In the genomic region with DNA sequence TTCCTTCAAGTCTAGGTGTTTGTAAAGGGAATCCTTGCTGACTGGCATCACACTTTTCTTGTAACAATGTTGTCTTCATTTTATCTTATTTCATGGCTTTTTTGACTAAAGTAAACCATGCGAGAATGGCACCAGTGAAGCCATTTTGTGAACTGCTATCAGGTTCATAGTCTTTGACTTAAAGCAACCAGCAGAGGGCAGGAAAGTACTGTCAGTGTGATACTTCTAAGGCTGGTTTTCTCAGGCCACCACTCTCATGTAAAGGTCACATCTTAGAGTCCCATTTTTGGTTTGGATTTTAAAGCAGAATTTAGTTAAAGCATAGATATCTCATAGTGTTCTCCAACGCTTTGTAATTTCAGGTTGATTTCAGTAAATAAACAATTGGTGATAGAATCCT, we compare ENCODE assay signal across 7 mouse cellular contexts.
DNase-seq lines count a peak whose midpoint lies in the region; ATAC-seq and TF ChIP-seq lines count a peak whose summit lies in the region.

No protein-coding gene starts in this region.

- TF ChIP-seq CTCF in lung, embryonic 14.5 days (IDR thresholded peaks at IDR 0.05; ENCODE audit: low read depth) = peak; percentile 77

- H3K9me3 ChIP-seq in ES-E14 (ENCODE audit: control insufficient read depth, insufficient read depth, low read depth, low read length) = no peaks in the 10 kb centered on the region
- H3K9me3 ChIP-seq in lung, embryonic 14.5 days (ENCODE audit: low read depth, low read length) = no peaks in the 10 kb centered on the region

- no peaks in the 10 kb centered on the region for H3K36me3 ChIP-seq in ES-E14 (ENCODE audit: control insufficient read depth, insufficient read depth, low read length, poor library complexity, severe bottlenecking)
- H3K36me3 ChIP-seq in lung, embryonic 14.5 days (ENCODE audit: insufficient read depth) = no peaks in the 10 kb centered on the region

- 49% methylated on average over 2 of the region's 2 CpGs for WGBS in lung, embryonic 14.5 days

- H3K4me2 ChIP-seq in lung, embryonic 14.5 days = no peak overlapping the region

- H3K9ac ChIP-seq in ES-E14 (ENCODE audit: insufficient read depth, low read depth, low read length, poor library complexity, severe bottlenecking) = no peak overlapping the region
- no peak overlapping the region for H3K9ac ChIP-seq in lung, embryonic 14.5 days

- intact Hi-C loops in left cerebral cortex, postnatal 36 days (cut with DNase I) = no loop called here

- peak; percentile 4 for DNase-seq in left cerebral cortex, adult 11 months (ENCODE audit: low spot score)
- DNase-seq in left cerebral cortex, postnatal 36 days (ENCODE audit: low spot score in 2 of 2) = no peak
- peak; percentile 45 for DNase-seq in ES-E14 (ENCODE audit: low read depth, low spot score)
- peak; percentile 37 for DNase-seq in adrenal gland, postnatal 14 days
- DNase-seq in forelimb bud, embryonic 11.5 days (ENCODE audit: low read depth, low spot score) = peak; percentile 69
- peak; percentile 85 for DNase-seq in lung, embryonic 14.5 days
- peak; percentile 11 for DNase-seq in right cerebral cortex, postnatal 4 days

- H3K4me3 ChIP-seq in ES-E14 (ENCODE audit: insufficient read depth in 1 of 2, low read depth in 1 of 2, low read length in 2 of 2, poor library complexity in 1 of 2, severe bottlenecking in 1 of 2) = no peak overlapping the region
- H3K4me3 ChIP-seq in lung, embryonic 14.5 days (ENCODE audit: low read depth, low read length) = no peak overlapping the region

- no peaks in the 10 kb centered on the region for H3K27me3 ChIP-seq in lung, embryonic 14.5 days (ENCODE audit: insufficient read depth, low read length)

- no peaks in the 10 kb centered on the region for H3K4me1 ChIP-seq in ES-E14 (ENCODE audit: control insufficient read depth in 2 of 2, insufficient read depth in 2 of 2, low read length in 2 of 2, poor library complexity in 1 of 2)
- H3K4me1 ChIP-seq in lung, embryonic 14.5 days (ENCODE audit: insufficient read depth) = no peaks in the 10 kb centered on the region

- 0 out of 2 replicates have a peak, but pooled peaks have one; percentile 58 for ATAC-seq in lung, embryonic 14.5 days (ENCODE audit: insufficient read depth)

- in situ Hi-C loops in ES-E14 (cut with MboI; ENCODE audit: low sequenced_read_pairs in 2 of 2, unreplicated experiment in 2 of 2) = loop anchor here in 1 of 2 experiments (25.0 kb wide), 1 partner anchor 1236 kb away; no protein-coding TSS in a partner anchor

- H3K27ac ChIP-seq in ES-E14 (ENCODE audit: insufficient read depth, low read depth, low read length, poor library complexity, severe bottlenecking) = no peak overlapping the region
- H3K27ac ChIP-seq in lung, embryonic 14.5 days (ENCODE audit: low read depth) = no peak overlapping the region

TF ChIP-seq in ES-E14, 5 proteins besides CTCF, POLR2A, EP300 and RAD21:
- TF ChIP-seq MAFK (IDR thresholded peaks at IDR 0.05; ENCODE audit: insufficient read depth, low read depth, low read length) (no peak), ZC3H11A (IDR thresholded peaks at IDR 0.05; ENCODE audit: borderline replicate concordance, low read depth, low read length) (peak; percentile 81; the same call in 1 of the 2 replicates)

Comparison
In these comparisons a context has a peak if more than half of its experiments do, and no peak if none do; other contexts are left out.
1. DNase-seq: peak in left cerebral cortex, adult 11 months (single experiment), ES-E14 (single experiment), adrenal gland, postnatal 14 days (single experiment), forelimb bud, embryonic 11.5 days (single experiment), lung, embryonic 14.5 days (single experiment) and right cerebral cortex, postnatal 4 days (single experiment); none in left cerebral cortex, postnatal 36 days (0 of 2).